Mouse (Mus musculus) liver, embryonic 14.5 days (tissue): ENCODE results near the gene Pcdh20.

Experiments used
- CTCF ChIP-seq: IDR thresholded peaks from 2 replicates; pipeline ENCODE4 v1.5.1; 2016; ENCODE audit warnings: antibody characterized with exemption, low read depth, control low read depth
- EP300 ChIP-seq: IDR thresholded peaks from 2 replicates; pipeline ENCODE4 v1.6.1; 2016; ENCODE audit warnings: antibody characterized with exemption, low read depth

GRCm38 (mm10) chr14:88460705-88461104 is 10.5 kb downstream of the Pcdh20 start:
- TF ChIP-seq CTCF (no peak), EP300 (no peak)
